Mouse (Mus musculus) ES-Bruce4 (cell line): Measurements from ENCODE around the gene Irf2.

Source experiments
- CTCF ChIP-seq: IDR thresholded peaks from one replicate; pipeline ENCODE4 v1.8.1; 2011; ENCODE audit warnings: low read depth, low read length
- EP300 ChIP-seq: IDR thresholded peaks from 2 replicates; pipeline ENCODE4 v1.6.1; 2011; ENCODE audit warnings: low read depth, low read length; ENCODE audit not compliant: insufficient read depth
- POLR2A ChIP-seq: IDR thresholded peaks from one replicate; pipeline ENCODE4 v1.8.1; 2011; ENCODE audit warnings: low read length; ENCODE audit not compliant: insufficient read depth

- TF ChIP-seq CTCF (no peak), POLR2A (no peak), EP300 (no peak)
Observed at GRCm38 (mm10) chr8:46834440-46834839, 94.9 kb downstream of the Irf2 start.
